Mouse (Mus musculus) cerebellum, adult 11 months (tissue): ENCODE results near the gene Fam114a1.

Experiments
- DNase-seq: peaks from one replicate; pipeline ENCODE4 v3.0.0; 2022

Fam114a1 gene

DNA sequence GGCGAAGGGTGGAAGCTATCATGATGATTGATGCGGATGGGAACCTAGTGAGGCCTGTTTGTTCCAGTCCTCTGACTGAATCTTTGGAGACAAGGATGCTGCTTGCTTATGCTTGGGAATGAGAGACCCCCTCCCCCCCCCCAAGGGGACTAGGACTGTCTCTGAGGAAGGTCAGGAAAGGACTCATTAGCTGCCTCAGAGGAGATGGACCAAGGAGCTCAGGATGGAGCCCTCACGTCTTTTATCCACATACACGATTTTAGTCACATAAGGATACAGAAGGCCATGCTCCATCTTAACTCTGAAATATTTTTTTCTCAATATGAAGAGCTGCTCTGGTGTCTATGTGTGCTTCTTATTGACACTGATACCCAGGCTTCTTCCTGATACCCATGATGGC, 92.4 kb downstream of the Fam114a1 start:
- no peak for DNase-seq

DNA sequence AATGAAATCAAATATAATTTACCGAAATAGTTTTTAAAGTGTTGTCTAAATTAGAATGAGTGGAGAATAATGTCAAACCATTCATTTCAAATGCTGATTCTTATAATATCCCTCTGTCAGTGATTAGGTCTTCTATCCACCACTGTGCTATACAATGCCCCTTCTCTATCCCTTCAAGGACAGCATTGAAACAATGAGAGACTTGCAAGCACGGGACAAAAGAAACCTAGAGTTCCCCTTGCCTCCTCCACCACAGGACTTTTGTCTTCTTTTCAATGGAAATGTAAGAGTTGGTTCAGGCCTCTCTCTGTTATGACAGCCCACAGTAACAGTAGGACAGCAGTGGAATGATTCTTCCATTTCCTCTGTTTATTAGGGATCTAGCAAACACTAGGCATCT, 93.4 kb downstream of the Fam114a1 start:
- no peak for DNase-seq

DNA sequence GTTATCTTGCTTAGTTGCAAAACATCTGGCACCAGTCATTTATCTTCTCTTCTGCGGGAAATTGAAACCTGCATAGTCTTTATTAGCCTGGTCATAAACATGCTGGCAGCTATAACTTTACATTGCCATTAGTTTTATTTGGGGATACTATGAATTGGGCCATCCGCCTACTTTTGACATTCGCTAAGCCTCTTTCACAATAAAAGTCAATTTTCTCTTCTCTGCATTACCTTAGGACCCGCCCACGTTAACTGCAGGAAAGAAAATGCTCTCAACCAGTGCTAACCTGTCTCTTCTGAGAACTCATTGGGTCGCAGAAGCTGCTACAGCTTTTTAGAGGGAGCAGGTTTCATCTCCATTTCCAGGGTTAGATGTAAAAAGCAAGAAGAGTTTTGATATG, 98.3 kb downstream of the Fam114a1 start:
- DNase-seq, result no peak

DNA sequence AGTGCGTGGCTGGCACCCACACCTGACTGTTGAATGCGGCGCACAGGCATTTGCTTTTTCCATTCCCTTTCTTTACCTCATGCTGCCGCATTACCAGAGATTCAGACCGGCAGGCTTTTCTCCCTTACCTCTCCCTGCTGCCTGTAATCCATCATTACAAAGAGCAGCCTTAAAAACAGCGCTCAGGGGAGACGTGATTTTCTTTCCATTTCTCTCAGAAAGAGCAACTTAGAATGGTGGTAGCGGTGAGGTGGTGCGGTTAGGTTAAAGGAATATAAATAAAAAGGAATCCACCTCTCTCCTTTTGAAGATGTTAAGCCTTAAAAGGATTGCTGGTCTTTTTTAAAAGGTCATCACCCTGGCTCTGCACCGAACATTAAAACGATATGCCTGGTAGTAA, 100.0 kb downstream of the Fam114a1 start:
- no peak for DNase-seq

DNA sequence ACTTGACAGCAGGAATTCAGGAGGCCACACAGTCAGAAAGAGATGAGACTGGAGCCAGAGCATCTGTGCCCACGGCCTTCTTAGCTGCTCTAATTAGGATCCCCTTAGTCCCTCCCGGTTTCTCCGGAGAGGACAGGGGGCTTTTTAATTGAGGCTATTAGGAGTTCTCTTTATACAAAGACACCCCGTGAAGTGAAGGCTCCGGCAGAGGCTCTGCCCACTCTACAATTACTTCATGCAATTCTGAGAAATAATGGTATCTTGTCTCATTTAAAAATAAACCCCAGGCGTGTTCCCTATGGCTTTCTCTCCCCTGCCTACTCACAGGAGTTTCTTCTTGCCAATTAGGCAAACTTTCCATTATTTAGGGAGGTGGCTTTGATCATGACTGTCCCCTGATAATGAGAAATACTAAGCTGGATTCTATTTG, 101.8 kb downstream of the Fam114a1 start:
- DNase-seq, result no peak

DNA sequence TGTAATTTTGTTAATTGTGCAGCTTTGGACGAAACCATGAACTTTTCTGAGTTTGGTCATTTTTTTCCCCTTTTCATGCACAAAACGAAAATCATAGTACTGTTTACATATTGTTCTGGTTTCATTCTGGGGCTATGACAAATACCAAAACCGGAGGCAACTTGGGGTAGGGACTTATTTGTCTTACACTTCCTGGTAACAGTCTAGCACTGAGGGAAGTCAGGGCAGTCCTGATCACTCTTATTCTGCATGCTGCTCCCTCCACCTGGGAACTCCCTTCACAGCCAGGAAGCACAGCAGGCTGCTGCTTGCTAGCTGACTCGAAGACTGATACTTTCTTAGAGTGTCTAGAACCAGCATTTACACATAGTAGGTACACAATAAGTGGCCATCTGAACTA, 103.4 kb downstream of the Fam114a1 start:
- DNase-seq, result no peak

DNA sequence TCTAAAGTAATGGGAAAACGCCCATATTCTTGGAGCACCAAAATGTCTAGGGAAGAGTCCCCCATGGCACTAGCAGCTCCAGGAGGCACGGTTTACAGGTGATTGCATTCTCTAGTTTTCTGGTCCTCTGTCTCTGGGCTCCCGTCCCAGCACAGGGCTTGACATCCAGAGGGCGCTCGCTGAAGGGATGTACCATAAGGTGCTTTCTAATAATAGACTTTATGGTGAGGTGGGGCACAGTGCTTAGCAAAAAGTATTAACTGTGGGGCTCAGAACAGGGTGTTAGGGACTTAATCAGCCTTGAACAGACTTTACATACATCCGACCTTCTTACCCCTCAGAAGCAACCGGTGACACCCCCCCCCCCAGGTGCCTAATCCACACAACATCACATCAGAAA, 104.8 kb downstream of the Fam114a1 start:
- peak; percentile 39 for DNase-seq

DNA sequence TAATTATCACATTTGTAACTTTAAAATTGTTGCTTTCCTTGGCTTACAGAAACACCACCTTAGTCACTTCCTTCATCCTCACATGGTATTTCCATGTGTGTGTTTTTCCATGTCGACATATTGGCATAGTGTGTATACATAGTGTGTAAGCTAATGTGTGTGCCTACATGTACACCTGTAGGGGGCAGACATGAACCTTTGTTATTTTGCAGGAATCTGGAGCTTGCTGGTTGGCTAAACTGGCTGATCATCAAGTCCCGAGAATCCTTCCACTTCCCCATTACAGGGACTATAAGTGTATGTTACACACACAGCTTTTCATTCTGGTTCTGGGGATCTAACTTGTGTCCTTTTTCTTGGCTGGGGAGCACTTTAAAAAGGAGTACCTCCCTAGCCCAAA, 106.2 kb downstream of the Fam114a1 start:
- no peak for DNase-seq

DNA sequence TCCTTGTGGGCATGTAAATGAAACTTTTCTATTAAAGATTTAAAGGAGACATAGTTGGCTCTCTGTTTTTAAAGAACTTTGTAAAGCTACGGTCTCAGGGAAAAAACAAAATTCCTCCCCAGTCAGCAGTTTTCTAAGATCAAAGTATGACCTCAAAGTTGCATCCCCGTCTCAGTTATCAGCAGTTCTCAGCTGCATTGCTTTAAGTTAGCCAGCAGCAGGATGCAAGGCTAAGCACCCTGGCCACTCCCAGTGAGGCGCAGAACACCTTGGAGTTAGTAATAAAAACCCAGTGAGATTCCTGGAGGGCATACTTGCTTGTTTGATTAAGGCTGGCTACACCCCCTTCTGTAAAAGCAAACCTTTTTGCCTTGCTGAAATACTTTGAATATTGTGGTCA, 106.9 kb downstream of the Fam114a1 start:
- DNase-seq, result no peak

DNA sequence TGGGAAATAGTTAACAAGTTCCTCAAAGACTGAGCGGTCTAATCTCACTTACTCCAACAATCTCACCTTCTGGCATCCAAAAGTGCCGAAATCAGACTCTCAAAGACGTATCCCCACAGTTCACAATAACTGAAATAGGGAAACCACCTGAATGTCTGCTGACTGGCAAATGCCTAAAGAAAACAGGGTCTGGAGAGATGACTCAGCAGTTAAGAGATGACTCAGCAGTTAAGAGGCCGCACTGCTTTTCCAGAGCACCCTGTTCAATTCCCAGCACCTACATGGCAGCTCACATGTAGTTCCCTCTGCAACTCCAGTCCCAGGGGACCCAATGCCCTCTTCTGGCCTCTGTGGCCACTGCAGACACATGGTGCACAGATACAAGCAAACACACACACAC, 108.2 kb downstream of the Fam114a1 start:
- DNase-seq, result no peak

DNA sequence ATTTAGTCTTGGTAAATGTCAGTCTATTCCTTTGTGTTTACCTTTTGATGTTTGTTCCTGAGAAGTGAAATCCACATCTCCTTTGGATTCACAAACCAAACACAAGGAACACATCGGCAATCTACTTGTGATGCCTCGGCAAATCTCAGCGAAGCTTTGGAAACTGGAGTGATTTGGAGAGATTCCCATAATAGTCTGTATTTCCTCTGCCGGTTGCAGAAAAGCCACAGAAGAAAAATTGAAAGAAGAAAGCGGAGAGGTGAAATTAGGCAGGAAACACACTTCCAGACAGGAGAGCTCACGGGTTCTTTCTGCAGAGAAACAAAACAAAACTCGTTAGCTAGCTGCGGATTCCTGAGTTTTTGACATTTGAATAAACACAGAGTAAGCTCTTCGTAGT, 110.0 kb downstream of the Fam114a1 start:
- no peak for DNase-seq

DNA sequence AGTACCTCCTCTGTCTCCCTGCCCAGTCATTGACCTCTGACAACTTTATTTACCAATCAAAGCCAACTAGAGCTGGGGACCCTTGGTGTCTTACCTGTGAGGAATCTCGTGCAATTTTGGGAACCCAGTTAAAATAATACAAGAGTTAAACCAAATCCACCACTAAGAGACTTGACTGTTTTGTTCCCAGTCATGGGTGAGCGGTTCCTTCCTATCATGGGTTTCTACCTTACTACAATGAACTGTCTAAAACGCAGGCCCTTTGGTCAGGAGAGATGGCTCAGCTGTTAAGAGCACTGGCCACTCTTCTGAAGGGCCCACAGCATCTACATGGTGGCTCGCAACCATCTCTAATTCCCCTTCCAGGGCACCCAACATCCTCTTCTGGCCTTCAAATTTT, 112.0 kb downstream of the Fam114a1 start:
- DNase-seq, result no peak

DNA sequence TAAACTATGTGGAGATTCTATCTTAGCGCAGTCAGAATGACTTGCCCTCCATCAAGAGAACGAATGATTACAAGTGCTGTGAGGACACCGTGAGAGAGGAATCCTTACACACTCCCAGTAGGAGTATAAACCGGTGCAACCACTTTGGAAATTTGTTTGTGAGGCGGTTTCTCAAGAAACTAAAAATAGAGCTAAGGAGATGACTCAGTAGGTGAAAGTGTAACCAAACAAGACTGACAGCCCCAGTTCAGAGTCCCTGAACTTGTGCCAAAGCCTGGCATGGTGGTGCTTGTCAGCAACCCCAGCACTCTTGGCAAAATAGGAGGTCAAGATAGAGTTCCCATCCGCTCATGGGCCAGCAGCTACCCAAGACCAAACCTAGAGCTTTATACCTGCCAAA, 116.7 kb downstream of the Fam114a1 start:
- no peak for DNase-seq

DNA sequence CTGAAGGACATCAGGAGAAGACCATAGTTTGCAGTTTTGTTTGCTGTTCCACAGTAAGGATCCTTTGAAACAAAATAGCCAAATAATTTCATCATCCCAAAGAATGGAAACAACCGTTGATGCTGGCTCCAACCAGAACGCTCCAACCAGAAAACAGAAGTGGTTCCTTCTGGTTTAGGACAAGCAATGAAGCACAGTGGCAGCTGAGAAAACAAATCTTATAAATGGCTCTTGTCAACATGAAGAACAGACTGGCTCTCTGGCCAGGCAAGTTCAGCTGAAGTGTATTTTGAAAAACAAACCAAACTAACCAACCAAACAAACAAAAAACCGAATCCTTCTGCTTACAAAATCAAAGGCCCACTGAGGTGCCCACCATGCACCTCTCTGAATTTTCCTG, 119.8 kb downstream of the Fam114a1 start:
- DNase-seq, result no peak

DNA sequence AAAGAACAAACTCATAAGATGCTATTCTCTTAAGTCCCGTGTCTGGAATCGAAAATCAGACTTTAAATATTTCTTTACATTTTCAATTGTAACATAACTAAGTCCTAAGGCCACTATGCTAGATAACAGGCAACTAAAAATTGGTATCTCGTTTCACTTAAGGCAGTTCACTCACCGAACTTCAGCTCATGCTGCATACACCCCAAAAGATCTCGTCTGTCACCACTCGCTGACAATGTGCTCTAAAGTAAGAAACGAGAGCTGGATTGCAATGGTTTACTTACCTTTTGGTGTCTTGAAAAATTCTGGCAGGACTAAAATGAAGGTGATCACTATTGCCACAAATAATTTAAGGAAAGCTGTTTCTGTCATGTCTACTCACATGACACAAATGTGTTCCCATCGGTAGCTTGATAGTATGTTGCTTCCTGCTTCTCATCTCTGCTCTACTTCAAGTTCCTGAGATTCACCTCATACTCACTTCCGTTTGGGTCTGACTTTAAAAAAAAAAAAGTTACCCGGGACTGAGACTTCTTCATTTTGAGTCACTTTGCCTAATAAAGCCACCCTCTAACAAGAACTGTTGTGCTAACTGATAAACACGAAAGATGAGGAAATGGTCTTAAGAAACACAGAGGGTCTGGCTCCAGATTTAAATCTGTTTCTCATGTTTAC, 121.5 kb downstream of the Fam114a1 start:
- no peak for DNase-seq
